ENCODE assay signal across 9 mouse cellular contexts in genomic region chr14:11683386-11684081, GRCm38 (mm10).
A peak's percentile ranks its signal among the peaks of the same experiment; 100 is the strongest.
DNase-seq lines count a peak whose midpoint lies in the region; ATAC-seq lines count a peak whose summit lies in the region.
"Had no signal": no experiment of that assay in that cellular context is flagged by ENCODE, and none has a peak within 500 bp of the region (broad histone marks: within the 10 kb centered on the region; RNA-seq: fewer than 3 reads in every experiment).

No protein-coding gene starts in this region.

- DNase-seq in heart, embryonic 10.5 days (ENCODE audit: low spot score): no peak
- peak; percentile 10 for DNase-seq in urinary bladder, postnatal 14 days (ENCODE audit: low spot score)
- no peak for DNase-seq in urinary bladder, adult 2 months (ENCODE audit: low spot score)
- peak; percentile 25 for DNase-seq in yolk sac, embryonic 10.5 days (ENCODE audit: low spot score)
- no peak for DNase-seq in lung, adult 18-20 months
- DNase-seq in heart, postnatal 14 days: no peak
- DNase-seq: lung, postnatal 14 days had no signal

- intact Hi-C loops in heart, postnatal 14 days (cut with DNase I): no loop called here

- peak overlapping the region; percentile 25; the same call in 1 of the 2 replicates for H3K27ac ChIP-seq in heart, embryonic 10.5 days
- no peak overlapping the region for H3K27ac ChIP-seq in heart, embryonic 12.5 days (ENCODE audit: poor library complexity, severe bottlenecking)
- peak overlapping the region; percentile 58; the same call in 1 of the 2 replicates for H3K27ac ChIP-seq in hindbrain, embryonic 13.5 days

- H3K9me3 ChIP-seq in heart, embryonic 10.5 days: no peaks in the 10 kb centered on the region
- H3K9me3 ChIP-seq in heart, embryonic 12.5 days (replicated peaks): no peaks in the 10 kb centered on the region
- H3K9me3 ChIP-seq in hindbrain, embryonic 13.5 days: no peaks in the 10 kb centered on the region

- no peak overlapping the region for H3K9ac ChIP-seq in heart, embryonic 12.5 days
- H3K9ac ChIP-seq in hindbrain, embryonic 13.5 days: peak overlapping the region; percentile 46

- no peaks in the 10 kb centered on the region for H3K36me3 ChIP-seq in heart, embryonic 10.5 days
- H3K36me3 ChIP-seq in heart, embryonic 12.5 days: no peaks in the 10 kb centered on the region
- no peaks in the 10 kb centered on the region for H3K36me3 ChIP-seq in hindbrain, embryonic 13.5 days

- H3K27me3 ChIP-seq in heart, embryonic 10.5 days (ENCODE audit: insufficient read depth, poor library complexity, severe bottlenecking): no peaks in the 10 kb centered on the region
- H3K27me3 ChIP-seq in heart, embryonic 12.5 days (replicated peaks): no peaks in the 10 kb centered on the region
- no peaks in the 10 kb centered on the region for H3K27me3 ChIP-seq in hindbrain, embryonic 13.5 days

- no peak for ATAC-seq in heart, embryonic 12.5 days (ENCODE audit: insufficient number of reproducible peaks, low FRiP score)
- peak; percentile 47; the same call in 1 of the 2 replicates for ATAC-seq in hindbrain, embryonic 13.5 days (ENCODE audit: low FRiP score)

- H3K4me2 ChIP-seq in heart, embryonic 12.5 days: no peak overlapping the region
- no peak overlapping the region for H3K4me2 ChIP-seq in hindbrain, embryonic 13.5 days

- H3K4me1 ChIP-seq in heart, embryonic 10.5 days: peaks cover 61% of the 10 kb centered on the region
- peaks cover 66% of the 10 kb centered on the region for H3K4me1 ChIP-seq in heart, embryonic 12.5 days (replicated peaks)
- H3K4me1 ChIP-seq in hindbrain, embryonic 13.5 days (replicated peaks): peaks cover 30% of the 10 kb centered on the region

- 38% methylated on average over 10 of the region's 10 CpGs for WGBS in heart, embryonic 10.5 days
- WGBS in heart, embryonic 12.5 days: 36% methylated on average over 10 of the region's 10 CpGs
- WGBS in hindbrain, embryonic 13.5 days: 35% methylated on average over 10 of the region's 10 CpGs

- H3K4me3 ChIP-seq in heart, embryonic 10.5 days: no peak overlapping the region
- no peak overlapping the region for H3K4me3 ChIP-seq in heart, embryonic 12.5 days
- no peak overlapping the region for H3K4me3 ChIP-seq in hindbrain, embryonic 13.5 days

Comparison
In these comparisons a context has a peak if more than half of its experiments do, and no peak if none do; other contexts are left out.
1. DNase-seq: peak in urinary bladder, postnatal 14 days (single experiment) and yolk sac, embryonic 10.5 days (single experiment); none in heart, embryonic 10.5 days (single experiment), urinary bladder, adult 2 months (single experiment), lung, adult 18-20 months (0 of 2) and heart, postnatal 14 days (0 of 2).